Mouse (Mus musculus) myocyte (in vitro differentiated cells): Measurements from ENCODE around the gene Ppard. TPM values are rescaled to one million over a fixed set of nuclear protein-coding genes. Genes with fewer than 3 reads are reported as not detected.

ENCODE experiments used
- H3K27me3 ChIP-seq: one replicate; pipeline ENCODE4 v1.6.1; 2011; ENCODE audit not compliant: control insufficient read depth, insufficient read depth, insufficient read length
- H3K36me3 ChIP-seq: one replicate; pipeline ENCODE4 v1.6.1; 2011; ENCODE audit not compliant: control insufficient read depth, insufficient read depth
- H3K4me2 ChIP-seq: one replicate; pipeline ENCODE4 v1.6.1; 2011; ENCODE audit warnings: low read depth, control low read depth
- H3K4me3 ChIP-seq: one replicate; pipeline ENCODE4 v1.5.1; 2011; ENCODE audit warnings: mild to moderate bottlenecking, control low read depth, moderate library complexity
- H3K79me2 ChIP-seq: one replicate; pipeline ENCODE4 v1.6.1; 2011; ENCODE audit not compliant: control insufficient read depth, insufficient read depth
- H3ac ChIP-seq: one replicate; pipeline ENCODE4 v1.6.1; 2011; ENCODE audit not compliant: control insufficient read depth, insufficient read length
- CEBPB ChIP-seq: IDR thresholded peaks from 2 replicates; pipeline ENCODE4 v1.6.1; 2011; ENCODE audit warnings: mild to moderate bottlenecking, moderate library complexity; ENCODE audit not compliant: poor library complexity, insufficient read depth, severe bottlenecking
- E2F4 ChIP-seq: IDR thresholded peaks from one replicate; pipeline ENCODE4 v1.6.1; 2011; ENCODE audit warnings: mild to moderate bottlenecking, control low read depth, moderate library complexity; ENCODE audit not compliant: insufficient read depth
- MAX ChIP-seq: IDR thresholded peaks from one replicate; pipeline ENCODE4 v1.6.1; 2011; ENCODE audit warnings: low read depth, mild to moderate bottlenecking, control low read depth
- MYOD1 ChIP-seq, 3 experiments: IDR thresholded peaks; one replicate each; pipeline ENCODE4 v1.6.1; 2011; ENCODE audit warnings: control low read depth in 2 of 3, low read depth in 2 of 3, mild to moderate bottlenecking in 2 of 3, moderate library complexity in 1 of 3; ENCODE audit not compliant: insufficient read length in 2 of 3, control insufficient read depth in 1 of 3
- MYOG ChIP-seq, 3 experiments: IDR thresholded peaks; one replicate each; pipeline ENCODE4 v1.6.1; 2011; ENCODE audit warnings: control low read depth in 2 of 3, low read depth in 2 of 3, mild to moderate bottlenecking in 2 of 3; ENCODE audit not compliant: insufficient read length in 2 of 3, control insufficient read depth in 1 of 3, insufficient read depth in 1 of 3
- POLR2A ChIP-seq: IDR thresholded peaks from one replicate; pipeline ENCODE4 v1.6.1; 2011; ENCODE audit warnings: low read depth, mild to moderate bottlenecking, control low read depth, moderate library complexity; ENCODE audit not compliant: insufficient read length
- POLR2AphosphoS2 ChIP-seq: IDR thresholded peaks from one replicate; pipeline ENCODE4 v1.6.1; 2011; ENCODE audit warnings: low read depth, control low read depth; ENCODE audit not compliant: insufficient read length
- REST ChIP-seq: IDR thresholded peaks from one replicate; pipeline ENCODE4 v1.6.1; 2011; ENCODE audit warnings: mild to moderate bottlenecking, control low read depth, moderate library complexity; ENCODE audit not compliant: insufficient read depth, insufficient read length
- SRF ChIP-seq: IDR thresholded peaks from one replicate; pipeline ENCODE4 v1.6.1; 2011; ENCODE audit warnings: low read depth; ENCODE audit not compliant: control insufficient read depth, insufficient read length
- TCF12 ChIP-seq: IDR thresholded peaks from one replicate; pipeline ENCODE4 v1.6.1; 2011; ENCODE audit warnings: mild to moderate bottlenecking, control low read depth; ENCODE audit not compliant: poor library complexity, insufficient read depth, severe bottlenecking
- TCF3 ChIP-seq: IDR thresholded peaks from one replicate; pipeline ENCODE4 v1.6.1; 2011; ENCODE audit warnings: low read depth, control low read depth; ENCODE audit not compliant: insufficient read length
- USF1 ChIP-seq: IDR thresholded peaks from one replicate; pipeline ENCODE4 v1.6.1; 2011; ENCODE audit warnings: low read depth, mild to moderate bottlenecking, control low read depth, moderate library complexity
- polyA plus RNA-seq: library from polyadenylated mRNA; unstranded; fragments of >200 nt; fragmentation: generic; extraction: Trizol; gene quantifications from one replicate; pipeline ENCODE4 v1.2.1, GENCODE M21; 2012; ENCODE audit warnings: missing spikeins

Ppard gene
- polyA plus RNA-seq, 1 experiment = 32.6 TPM

- H3K36me3 ChIP-seq = no peaks in the 10 kb centered on the region
- H3K27me3 ChIP-seq = no peaks in the 10 kb centered on the region
- H3K79me2 ChIP-seq = peaks cover 54% of the 10 kb centered on the region
- H3K4me3 ChIP-seq = no peak overlapping the region
- H3ac ChIP-seq = no peak overlapping the region
- TF ChIP-seq POLR2AphosphoS2 = no peak
- TF ChIP-seq TCF12 = no peak
- TF ChIP-seq POLR2A = no peak
- TF ChIP-seq CEBPB = no peak
- TF ChIP-seq SRF = no peak
- no peak for TF ChIP-seq MYOD1 (IDR thresholded peaks at IDR 0.05; ENCODE audit: control insufficient read depth in 1 of 3, insufficient read length in 2 of 3, low read depth in 2 of 3)
- TF ChIP-seq TCF3 = no peak
- TF ChIP-seq USF1 = no peak
- TF ChIP-seq MAX = no peak
- TF ChIP-seq MYOG (IDR thresholded peaks at IDR 0.05; ENCODE audit: control insufficient read depth in 1 of 3, insufficient read depth in 1 of 3, insufficient read length in 2 of 3, low read depth in 2 of 3) = no peak
- no peak for TF ChIP-seq E2F4
- no peak for TF ChIP-seq REST
- H3K4me2 ChIP-seq = no peak overlapping the region
Measured at GRCm38 (mm10) chr17:28251579-28252280, 19.2 kb downstream of the Ppard start.

GRCm38 (mm10) chr17:28252281-28252648 is 19.8 kb downstream of the Ppard start:
- no peak overlapping the region for H3K4me3 ChIP-seq
- TF ChIP-seq MYOD1 (IDR thresholded peaks at IDR 0.05; ENCODE audit: control insufficient read depth in 1 of 3, insufficient read length in 2 of 3, low read depth in 2 of 3) (no peak), E2F4 (no peak), POLR2AphosphoS2 (no peak), REST (no peak), SRF (no peak), USF1 (no peak), CEBPB (no peak), MYOG (IDR thresholded peaks at IDR 0.05; ENCODE audit: control insufficient read depth in 1 of 3, insufficient read depth in 1 of 3, insufficient read length in 2 of 3, low read depth in 2 of 3) (no peak), POLR2A (no peak), TCF3 (no peak), TCF12 (no peak), MAX (no peak)
- H3ac ChIP-seq = no peak overlapping the region
- no peak overlapping the region for H3K4me2 ChIP-seq
- no peaks in the 10 kb centered on the region for H3K27me3 ChIP-seq
- H3K79me2 ChIP-seq = peaks cover 57% of the 10 kb centered on the region
- no peaks in the 10 kb centered on the region for H3K36me3 ChIP-seq

GRCm38 (mm10) chr17:28253216-28253615 is 20.7 kb downstream of the Ppard start:
- no peak overlapping the region for H3ac ChIP-seq
- TF ChIP-seq POLR2AphosphoS2 (no peak), MYOD1 (IDR thresholded peaks at IDR 0.05; ENCODE audit: control insufficient read depth in 1 of 3, insufficient read length in 2 of 3, low read depth in 2 of 3) (peak in 2 of 3 experiments; percentile 35 to 67), E2F4 (no peak), POLR2A (no peak), REST (no peak), SRF (no peak)

GRCm38 (mm10) chr17:28254804-28255203 is 22.3 kb downstream of the Ppard start:
- Histone ChIP-seq H3K4me2 (peak overlapping the region; percentile 97), H3K27me3 (no peaks in the 10 kb centered on the region), H3K4me3 (no peak overlapping the region), H3K79me2 (peaks cover 66% of the 10 kb centered on the region), H3ac (no peak overlapping the region), H3K36me3 (no peaks in the 10 kb centered on the region)
- no peak for TF ChIP-seq POLR2A
- TF ChIP-seq TCF12 = no peak

More at GRCm38 (mm10) chr17:28253216-28253615, 20.7 kb downstream of the Ppard start:
- H3K79me2 ChIP-seq = peaks cover 57% of the 10 kb centered on the region
- no peak overlapping the region for H3K4me3 ChIP-seq
- H3K27me3 ChIP-seq = no peaks in the 10 kb centered on the region
- H3K4me2 ChIP-seq = no peak overlapping the region
- no peaks in the 10 kb centered on the region for H3K36me3 ChIP-seq

- Histone ChIP-seq H3ac (no peak overlapping the region), H3K4me3 (peak overlapping the region; percentile 9), H3K4me2 (peak overlapping the region; percentile 97), H3K79me2 (peaks cover 65% of the 10 kb centered on the region), H3K36me3 (no peaks in the 10 kb centered on the region), H3K27me3 (no peaks in the 10 kb centered on the region)
- TF ChIP-seq E2F4 = no peak
- TF ChIP-seq MYOG (IDR thresholded peaks at IDR 0.05; ENCODE audit: control insufficient read depth in 1 of 3, insufficient read depth in 1 of 3, insufficient read length in 2 of 3, low read depth in 2 of 3) = no peak
- no peak for TF ChIP-seq MAX
- TF ChIP-seq TCF12 = no peak
- TF ChIP-seq CEBPB = no peak
- TF ChIP-seq POLR2A = no peak
- no peak for TF ChIP-seq TCF3
- TF ChIP-seq POLR2AphosphoS2 = no peak
- no peak for TF ChIP-seq REST
- no peak for TF ChIP-seq USF1
- no peak for TF ChIP-seq MYOD1 (IDR thresholded peaks at IDR 0.05; ENCODE audit: control insufficient read depth in 1 of 3, insufficient read length in 2 of 3, low read depth in 2 of 3)
- TF ChIP-seq SRF = no peak
Measured at GRCm38 (mm10) chr17:28255651-28256050, 23.2 kb downstream of the Ppard start.
